Mouse (Mus musculus): Measurements from ENCODE around the gene Rxra. TPM values are rescaled to one million over a fixed set of nuclear protein-coding genes. Genes with fewer than 3 reads are reported as not detected.

Gene Rxra
- total RNA-seq, 2 experiments from 2014 or later = 1.7 to 3.6 TPM

DNA sequence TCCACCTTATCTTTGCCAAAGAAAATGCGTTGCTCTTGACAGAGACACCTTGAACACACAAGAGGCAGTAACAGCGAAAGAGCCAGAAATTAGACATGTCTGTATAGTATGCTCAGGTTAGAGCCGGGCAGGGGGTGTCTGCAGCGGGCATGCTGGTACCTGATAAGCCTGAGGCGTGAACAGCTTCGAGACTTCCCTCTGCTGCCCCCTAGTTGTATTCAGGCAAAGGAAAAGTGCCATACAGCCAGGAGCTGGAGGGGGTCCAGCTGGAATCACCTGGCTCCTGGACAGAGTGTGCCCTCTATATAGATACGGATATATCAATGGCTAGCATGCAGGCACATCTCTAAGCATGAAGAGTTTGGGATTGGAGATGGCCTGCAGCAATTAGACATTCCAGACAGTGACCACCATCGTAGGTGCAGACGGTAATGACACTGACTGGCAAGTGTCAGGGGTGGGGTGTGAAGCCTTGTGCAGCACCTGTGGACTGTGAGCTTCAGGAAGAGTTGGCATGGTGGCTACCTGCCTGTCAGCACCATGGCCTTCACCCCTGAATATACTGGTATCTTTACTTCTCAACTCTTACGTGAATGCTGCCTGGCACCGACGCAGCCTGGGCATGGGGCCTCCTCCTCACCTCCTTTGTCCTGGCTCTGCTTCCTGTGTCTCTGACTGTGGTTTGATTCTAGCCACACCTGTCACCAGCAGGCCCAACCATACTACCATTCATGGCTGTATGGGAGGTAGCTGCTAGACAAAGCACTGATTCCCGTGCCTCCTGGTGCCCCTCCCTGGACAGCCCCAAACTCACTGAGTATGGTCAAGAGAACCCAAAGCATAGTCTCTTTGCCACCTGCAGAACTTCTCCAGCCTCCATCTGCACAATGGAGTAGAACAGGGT, 54.0 kb downstream of the Rxra start:
- ATAC-seq (replicated peaks; ENCODE audit: low FRiP score, poor library complexity, severe bottlenecking) = no peak

DNA sequence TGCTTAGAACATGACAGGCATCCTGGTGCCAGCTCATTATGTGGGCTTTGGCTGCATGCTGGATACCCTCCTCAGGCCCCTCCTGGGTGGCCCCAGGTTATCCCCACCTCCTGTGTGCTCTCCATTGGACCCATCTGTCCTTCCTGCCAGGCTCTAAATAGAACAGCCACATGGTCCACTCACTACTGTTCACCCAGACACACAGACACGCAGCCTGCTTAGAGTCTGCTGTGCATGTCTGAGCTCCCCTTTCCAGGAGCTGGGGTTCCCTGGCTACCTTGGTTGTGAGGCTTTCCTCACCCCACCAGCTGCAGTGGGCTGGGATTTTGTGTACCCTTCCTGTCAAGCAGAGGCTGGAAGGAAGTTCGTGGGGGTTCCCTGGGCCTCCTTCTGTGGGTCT, 56.8 kb downstream of the Rxra start:
- no peak for ATAC-seq (replicated peaks; ENCODE audit: low FRiP score, poor library complexity, severe bottlenecking)

DNA sequence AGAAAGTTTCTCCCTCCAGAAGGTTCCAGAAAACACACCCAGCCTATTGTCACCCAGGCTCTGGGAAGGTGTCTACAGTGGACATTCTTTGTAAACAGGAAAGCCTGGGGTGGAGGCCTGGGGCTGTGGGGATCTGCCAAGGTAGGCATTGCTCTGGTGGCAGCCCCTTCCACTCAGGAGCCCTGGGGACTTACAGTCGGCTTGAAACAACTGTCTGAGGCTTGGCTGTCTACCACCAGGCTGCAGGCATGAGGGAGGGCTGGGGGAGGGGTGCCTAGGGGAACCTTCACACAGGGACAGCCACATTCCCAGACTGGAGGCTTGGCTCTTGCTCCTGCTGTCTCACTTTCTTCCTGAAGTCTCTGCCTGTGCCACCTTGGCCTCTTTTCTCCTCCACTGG, 58.1 kb downstream of the Rxra start:
- no peak for ATAC-seq (replicated peaks; ENCODE audit: low FRiP score, poor library complexity, severe bottlenecking)

DNA sequence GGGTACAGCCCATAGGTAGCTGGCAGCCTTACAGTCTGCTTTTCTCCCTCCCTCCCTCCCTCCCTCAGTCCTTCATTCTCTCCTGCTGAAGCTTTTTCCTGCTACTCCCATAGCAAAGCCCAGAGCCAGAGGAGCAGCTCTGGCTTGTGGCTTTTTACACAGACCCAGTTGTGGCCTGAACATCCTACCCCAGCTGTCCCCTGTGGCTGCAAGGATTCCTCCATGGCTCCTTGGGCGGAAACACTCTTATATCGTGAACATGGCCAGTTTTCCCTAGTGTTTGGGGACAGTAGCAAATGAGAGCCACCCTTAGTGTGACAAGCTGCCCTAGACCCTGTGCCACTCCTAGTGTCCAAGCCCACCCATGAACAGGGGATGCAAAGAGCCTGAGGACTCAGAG, 58.6 kb downstream of the Rxra start:
- no peak for ATAC-seq (replicated peaks; ENCODE audit: low FRiP score, poor library complexity, severe bottlenecking)

DNA sequence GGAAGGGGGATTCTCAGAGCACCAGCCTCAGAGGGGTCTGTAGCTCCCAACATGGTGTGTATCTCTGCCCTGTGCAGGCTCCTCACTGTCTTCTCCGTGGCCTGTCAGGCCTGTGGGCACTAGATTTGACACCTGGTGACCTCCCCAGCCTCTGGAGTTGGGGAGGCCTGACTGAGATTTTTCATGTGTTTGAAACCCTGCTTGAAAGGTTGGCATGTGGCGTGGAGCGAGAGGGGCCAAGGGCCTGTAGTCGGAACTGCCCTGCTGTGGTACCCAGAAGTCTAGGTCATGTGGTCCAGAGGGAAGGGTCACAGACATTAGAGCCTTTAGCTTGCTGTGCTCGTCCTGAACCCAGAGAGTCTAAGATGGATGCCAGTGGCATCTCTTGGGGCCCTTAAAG, 60.6 kb downstream of the Rxra start:
- ATAC-seq (replicated peaks; ENCODE audit: low FRiP score, poor library complexity, severe bottlenecking) = no peak

DNA sequence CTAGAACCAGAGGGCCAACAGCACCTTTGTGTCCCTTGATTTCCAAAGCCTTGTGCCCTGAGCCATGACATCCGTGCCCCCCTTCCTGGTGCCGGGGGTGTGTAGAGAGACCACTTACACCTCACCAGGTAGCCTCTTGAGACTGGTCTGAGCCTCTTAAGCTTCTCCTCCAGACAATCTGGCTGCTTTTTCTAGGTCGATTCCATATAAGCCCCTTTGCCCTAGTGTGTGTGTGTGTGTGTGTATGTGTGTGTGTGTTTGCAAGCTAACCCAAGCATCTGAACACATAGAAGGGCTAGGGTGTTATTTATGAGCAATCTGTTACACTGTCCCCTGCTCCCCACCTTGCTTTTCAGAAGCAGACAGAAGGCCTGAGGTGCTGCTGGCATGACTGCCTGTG, 62.2 kb downstream of the Rxra start:
- ATAC-seq (replicated peaks; ENCODE audit: low FRiP score, poor library complexity, severe bottlenecking) = no peak

DNA sequence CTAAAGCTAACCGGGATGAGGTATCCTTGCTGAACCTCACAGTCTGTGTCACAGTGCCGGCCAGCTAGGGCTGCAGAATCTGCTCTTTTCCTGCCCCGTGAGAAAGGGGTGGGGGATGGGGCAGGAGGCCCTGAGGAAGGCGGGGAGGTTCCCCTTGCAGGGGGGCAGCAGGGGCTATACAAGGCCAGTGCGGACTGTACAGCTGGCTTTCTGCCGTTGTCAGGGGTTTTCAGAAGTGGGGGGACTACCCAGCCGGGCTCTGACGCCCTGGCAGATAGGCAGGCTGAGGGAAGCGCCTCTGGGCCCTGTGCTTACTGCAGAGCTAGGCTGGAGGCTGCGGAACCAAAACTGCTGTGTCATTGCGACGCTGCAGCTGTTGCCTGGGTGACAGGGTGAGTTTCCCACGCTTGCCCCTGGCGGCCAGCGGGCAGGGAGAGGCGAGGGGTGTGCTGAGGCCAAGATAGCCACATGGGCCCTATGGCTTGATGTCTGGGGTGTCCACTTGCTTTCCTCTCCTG, 63.9 kb downstream of the Rxra start:
- ATAC-seq (replicated peaks; ENCODE audit: low FRiP score, poor library complexity, severe bottlenecking) = peak; percentile 81

DNA sequence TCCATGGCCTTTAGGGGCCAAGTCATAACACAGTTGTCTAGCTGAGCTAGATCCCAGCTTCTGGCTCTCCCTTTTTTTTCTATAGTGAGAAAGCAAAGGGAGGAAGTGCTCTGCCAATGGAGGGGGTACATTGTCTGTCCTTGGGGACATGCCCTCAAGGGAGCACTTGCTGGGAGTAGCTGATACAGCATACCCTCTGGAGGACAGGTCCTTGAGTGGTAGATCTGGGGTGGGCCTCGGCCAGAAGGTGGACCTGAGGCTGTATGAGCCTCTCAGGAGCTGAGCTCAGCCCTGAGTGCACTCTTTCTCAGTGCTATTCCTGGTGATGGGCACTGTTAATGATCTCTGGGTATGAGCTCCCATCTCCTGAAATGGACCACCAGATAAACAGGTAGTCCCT, 66.9 kb downstream of the Rxra start:
- ATAC-seq (replicated peaks; ENCODE audit: low FRiP score, poor library complexity, severe bottlenecking) = no peak

DNA sequence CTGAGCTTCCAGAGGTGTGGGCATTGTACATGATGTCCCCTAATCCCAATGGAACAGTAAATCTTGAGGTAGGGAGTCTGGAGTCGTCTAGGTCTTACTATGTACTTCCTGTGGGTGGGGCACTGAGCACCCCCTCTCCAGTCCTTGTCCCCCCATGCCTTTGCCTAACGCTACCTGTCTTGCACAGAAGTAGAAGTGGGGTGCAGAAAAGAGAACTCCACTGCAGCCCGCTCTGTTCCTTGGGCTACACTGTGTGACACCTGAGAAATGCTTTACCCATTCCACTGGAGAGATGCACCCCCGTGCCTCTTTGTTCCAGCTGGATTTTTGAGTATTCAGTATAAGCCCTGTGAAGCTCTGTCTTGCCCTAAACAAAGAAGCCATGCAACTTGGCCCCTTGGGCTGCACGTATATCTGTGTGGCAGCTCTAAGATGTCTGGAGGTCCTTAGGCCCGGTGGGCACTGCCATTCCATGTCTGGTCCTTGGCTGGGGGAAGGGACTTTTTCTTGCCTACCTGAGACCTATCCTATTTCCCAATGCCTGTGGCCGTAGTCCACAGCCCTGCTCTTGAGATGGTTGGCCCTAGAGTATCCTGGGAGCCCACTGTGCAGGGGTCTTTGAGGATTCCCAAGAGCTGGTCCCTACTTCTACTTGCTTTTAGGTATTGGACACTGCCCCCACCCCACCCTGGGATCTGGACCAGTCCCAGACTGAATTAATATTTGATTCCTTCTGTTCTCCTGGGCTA, 67.8 kb downstream of the Rxra start:
- ATAC-seq (replicated peaks; ENCODE audit: low FRiP score, poor library complexity, severe bottlenecking) = no peak

DNA sequence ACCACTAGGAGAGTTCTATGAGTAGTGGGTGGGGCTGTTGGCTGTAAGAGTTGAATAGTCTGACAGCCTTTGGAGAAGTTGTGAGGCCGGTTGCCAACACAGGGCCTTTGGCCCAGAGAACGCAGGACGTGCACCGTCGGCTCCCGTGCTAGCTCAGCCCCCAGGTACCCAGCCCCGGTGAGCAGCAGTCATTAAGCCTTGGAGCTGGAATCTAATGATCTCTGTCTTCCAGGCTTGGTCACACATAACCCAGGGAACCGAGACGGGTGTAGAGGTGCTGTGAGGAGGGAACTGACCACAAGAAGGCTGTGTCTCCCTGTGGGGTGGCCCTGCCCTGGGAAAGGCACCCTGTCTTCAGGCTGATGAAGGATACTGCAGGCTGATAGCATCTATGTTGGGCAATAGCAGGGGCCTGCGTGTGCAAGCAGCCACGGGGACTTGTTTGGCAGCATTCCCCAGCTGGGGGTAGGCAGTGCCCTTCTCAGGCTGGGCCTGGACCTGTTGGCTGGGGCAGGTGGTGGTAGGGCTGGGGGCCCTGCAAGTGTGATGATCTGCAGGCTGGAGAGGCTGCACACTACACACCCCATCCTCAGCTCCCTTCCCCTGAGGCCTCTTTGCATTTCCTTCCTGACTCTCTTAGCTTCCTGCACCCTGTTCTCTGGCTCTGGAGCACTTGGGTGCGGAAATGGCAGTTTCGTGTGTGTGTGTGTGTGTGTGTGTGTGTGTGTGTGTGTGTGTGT, 68.5 kb downstream of the Rxra start:
- ATAC-seq (replicated peaks; ENCODE audit: low FRiP score, poor library complexity, severe bottlenecking) = no peak

DNA sequence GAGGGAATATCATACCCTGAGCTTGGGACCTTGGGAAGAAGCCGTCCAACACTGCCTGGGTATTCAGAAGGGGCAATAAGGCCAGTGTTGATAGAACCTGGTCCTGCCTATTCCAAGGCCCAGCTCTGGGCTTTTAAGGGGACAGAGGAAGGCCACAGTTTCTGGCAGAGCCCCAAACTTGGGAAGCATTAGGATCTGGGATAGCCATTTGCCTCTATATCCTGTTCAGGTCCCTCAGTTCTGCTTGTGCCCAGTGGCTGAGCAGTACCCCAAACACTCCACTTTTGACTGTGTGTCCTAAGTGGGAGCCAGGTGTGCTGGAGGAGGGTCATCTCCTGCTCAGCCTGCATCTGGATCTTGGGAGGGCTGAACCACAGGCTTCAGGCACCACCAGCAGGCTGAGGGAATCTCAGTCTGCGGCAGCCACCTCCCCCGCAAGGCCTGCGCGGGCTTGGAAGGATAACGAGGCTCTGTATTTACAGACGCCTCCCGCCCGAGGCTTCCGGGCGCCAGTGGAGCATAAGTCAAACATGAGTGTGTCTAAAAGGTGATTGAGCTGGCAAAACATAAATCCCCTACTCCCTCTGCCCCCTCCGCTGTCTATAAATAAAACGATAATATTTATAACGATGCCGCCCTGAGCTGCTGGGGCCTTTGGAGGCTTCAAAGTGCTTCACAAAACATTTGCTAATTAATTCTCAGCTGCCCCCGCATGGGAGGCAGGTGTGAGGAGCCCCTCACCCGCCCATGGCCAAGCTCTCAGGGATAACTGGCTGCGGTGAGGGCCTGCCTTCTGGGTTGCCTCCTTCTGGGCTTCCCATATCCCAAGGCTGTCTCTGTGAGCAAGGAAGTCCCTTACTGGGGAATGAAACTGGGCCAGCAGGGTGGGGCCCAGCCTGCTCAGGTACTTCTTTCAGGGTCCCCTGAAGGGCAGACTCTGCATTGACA, 69.7 kb downstream of the Rxra start:
- no peak for ATAC-seq (replicated peaks; ENCODE audit: low FRiP score, poor library complexity, severe bottlenecking)

DNA sequence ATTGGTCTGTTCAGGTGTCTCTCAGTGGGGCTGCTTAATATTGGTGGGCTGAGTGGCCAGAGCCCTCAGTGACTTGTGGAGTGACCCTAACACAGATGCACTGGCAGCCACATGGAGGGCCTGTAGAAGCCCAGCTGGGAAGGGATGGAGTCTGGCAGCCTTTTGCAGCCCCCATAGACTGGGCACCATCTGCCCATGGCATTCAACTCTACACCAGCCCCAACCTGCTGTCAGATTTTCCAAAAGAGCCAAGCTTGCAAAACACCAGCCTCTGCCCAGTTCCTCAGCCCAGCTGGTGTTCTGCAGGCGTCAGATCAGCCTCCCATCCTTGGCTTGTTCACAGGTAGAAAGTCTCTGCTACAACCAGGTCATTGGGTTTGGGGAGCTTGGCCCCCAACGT, 70.6 kb downstream of the Rxra start:
- no peak for ATAC-seq (replicated peaks; ENCODE audit: low FRiP score, poor library complexity, severe bottlenecking)

DNA sequence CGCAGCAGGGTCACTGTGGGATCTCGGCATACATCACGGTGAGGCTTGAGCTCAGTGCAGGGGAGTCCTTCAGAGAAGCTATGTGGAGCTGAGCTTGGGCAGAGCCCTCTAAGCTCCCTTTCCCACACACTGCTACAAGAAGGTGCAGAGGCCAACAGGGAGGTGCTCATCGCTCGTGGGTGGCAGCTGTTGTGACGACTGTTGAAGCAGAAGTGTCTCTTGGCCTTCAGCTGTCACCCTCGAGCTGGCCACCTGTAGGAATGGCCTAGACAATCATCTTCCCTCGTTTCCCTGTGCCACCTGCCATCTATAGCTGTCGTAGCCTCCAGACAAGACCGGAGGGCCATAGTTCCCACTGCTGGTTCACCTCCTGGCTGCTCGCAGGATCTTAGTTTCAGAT, 72.7 kb downstream of the Rxra start:
- ATAC-seq (replicated peaks; ENCODE audit: low FRiP score, poor library complexity, severe bottlenecking) = no peak

DNA sequence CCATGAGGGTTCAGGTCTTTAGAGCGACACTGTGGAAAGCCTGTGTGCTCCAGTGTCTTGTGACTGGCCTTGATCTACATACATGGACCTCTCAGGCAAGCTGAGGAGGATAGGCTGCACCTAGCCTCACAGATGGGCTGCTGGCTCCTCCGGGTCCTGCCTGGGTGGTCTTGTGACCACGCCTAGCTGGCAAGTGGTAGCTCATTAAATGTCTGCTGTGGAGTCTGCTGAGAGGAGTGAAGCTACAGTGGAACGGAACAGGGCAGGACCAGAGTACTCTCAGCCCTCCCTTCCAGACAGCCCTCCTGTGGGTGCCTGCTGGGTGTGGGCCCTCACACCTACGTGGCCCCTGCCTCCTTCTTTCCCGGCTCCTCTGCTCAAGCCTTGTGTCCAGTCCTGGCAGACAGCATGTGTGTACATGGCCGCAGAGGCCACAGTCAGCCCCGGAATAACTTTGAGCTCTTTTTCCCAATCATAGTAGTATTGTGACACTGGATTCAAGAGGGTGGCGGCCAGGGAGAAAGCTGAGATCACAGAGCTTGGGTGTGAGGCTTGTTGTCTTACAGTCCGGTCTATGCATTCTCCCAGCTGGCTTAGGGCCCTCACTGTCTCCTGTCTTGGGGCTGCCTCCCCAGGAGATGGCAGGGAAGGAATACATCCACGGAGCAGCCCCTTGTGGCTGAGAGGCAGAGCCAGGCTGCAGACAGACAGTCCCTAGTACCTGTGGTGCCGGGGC, 74.3 kb downstream of the Rxra start:
- no peak for ATAC-seq (replicated peaks; ENCODE audit: low FRiP score, poor library complexity, severe bottlenecking)

DNA sequence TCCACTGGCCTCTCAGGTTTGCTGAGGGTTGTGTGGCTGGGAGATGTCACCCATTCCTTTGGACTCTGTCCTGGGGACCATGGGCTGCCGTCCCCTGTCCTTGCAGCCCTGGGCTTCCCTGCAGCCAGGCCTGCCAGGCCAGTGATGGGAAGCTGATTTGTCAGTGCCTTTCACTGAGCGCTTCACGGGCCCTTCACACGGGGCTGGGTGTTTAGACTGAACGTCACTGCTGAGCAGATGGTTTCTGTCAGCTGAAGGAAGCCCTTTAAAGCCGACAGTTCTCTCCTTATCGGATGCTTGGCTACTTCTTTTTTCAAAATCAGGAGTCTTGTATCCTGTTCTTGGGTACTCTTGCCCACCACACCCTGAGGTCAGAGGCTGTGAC, 74.9 kb downstream of the Rxra start:
- ATAC-seq (replicated peaks; ENCODE audit: low FRiP score, poor library complexity, severe bottlenecking) = no peak

DNA sequence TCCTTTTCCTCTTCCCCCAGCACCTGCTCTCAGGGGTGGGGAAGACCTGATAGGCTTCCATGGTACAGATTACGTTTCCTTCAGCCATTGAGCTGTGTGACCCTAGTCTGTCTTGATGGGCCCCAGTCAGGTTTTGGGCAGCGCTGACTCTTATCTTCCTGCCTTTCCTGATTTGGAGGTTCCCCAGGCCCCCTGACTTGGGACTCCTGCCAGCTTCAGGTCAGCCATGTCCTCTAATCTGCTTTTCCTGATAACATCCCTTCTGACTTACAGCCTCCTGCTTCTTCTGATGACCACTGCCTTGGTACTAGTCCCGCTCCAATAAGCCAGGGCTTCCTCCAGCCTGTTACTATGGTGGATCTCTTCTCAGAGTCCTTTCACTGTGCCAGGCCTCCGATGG, 75.6 kb downstream of the Rxra start:
- no peak for ATAC-seq (replicated peaks; ENCODE audit: low FRiP score, poor library complexity, severe bottlenecking)

DNA sequence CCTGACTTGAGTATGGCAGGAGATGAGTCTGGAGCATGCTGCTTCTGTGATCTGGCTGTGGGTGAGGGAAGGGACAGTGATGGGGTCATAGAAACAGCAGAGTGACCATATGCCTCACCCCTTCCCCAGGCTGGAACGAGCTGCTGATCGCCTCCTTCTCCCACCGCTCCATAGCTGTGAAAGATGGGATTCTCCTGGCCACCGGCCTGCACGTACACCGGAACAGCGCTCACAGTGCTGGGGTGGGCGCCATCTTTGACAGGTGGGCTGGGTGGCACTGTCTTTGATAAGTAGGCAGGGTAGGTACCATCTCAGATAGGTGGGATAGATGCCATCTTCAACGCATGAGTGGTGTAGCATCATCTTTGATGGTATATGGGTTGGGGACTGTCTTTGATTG, 77.9 kb downstream of the Rxra start:
- ATAC-seq (replicated peaks; ENCODE audit: low FRiP score, poor library complexity, severe bottlenecking) = no peak

DNA sequence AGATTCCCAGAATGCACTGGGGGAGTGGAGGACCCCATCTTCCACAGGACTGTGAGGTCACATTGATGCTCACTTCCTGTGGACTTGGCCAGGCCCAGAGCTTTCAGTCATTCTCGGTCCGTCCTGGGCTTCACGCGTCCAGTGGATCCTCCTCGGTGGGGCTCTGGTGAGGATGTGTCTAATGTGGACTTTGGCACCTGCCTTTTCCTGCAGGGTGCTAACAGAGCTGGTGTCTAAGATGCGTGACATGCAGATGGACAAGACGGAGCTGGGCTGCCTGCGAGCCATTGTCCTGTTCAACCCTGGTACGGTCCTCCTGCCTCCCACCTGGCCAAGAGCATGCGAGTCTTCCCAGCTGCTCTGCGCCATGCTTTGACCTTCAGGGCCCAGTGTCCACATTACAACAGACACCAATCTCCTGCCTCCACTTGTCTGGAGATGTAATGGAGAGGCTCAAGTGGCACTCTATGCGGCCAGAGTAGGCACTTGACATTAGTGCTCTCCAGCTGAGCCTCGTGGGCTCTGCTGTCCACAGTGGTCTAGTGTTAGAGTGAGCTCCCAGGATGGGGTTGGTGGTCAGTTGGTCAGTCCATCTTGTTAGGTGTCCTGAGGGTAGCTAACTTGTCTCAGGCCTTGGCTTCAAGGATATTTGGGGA, 79.9 kb downstream of the Rxra start:
- ATAC-seq (replicated peaks; ENCODE audit: low FRiP score, poor library complexity, severe bottlenecking) = no peak

Data from erythroid progenitor cell, adult 5-6 weeks (primary cell).